Mouse (Mus musculus) large intestine, adult 2 months (tissue): ENCODE measurements around the gene Nlrp9b. TPM values are rescaled to one million over a fixed set of nuclear protein-coding genes. Genes with fewer than 3 reads are reported as not detected.
"Not testable (repeated sequence)": the region's sequence is repeated elsewhere in the genome, so short reads cannot be mapped to it uniquely, and the experiment has no call there.

Experiments used
- DNase-seq: peaks from one replicate; pipeline ENCODE4 v3.0.0-alpha.2; 2012; ENCODE audit warnings: low read depth, low spot score
- WGBS: fragments of 180-500 bp; shearing (Covaris S2); methylation state at CpG from one replicate; pipeline ENCODE4 v1.1.7; 2018; 5-methylcytosine and 5-hydroxymethylcytosine counted together
- polyA plus RNA-seq: library from polyadenylated mRNA; depleted of rRNA; stranded (reverse); fragments of >200 nt; gene quantifications from 2 replicates; pipeline ENCODE4 v1.2.3, GENCODE M21; 2012; rRNA removed

The Nlrp9b gene
- 9.1 and 17.9 TPM in 2 replicates for polyA plus RNA-seq

DNA sequence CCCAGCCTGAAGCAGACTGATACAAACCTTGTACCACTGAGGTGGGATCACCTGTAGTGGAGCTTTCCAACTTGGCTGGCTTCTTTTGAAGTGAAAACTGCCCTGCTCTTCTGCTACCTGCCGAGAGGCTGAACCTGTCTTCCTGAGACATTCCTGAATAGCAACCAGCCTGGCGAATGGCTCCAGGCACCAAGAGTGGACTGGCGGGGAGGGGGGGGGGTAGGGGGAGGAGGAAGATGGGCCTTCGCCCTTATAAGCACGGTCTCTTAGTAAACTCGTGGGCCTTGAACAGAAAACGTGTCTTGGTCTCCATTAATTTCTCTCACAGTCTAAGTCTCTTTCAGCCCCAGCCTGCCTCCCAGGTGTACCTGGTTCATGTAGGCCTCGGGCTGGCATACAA lies at the start of gene Nlrp9b:
Nlrp9b (plus strand) TSS at position 301 of the 400 bp plus-strand sequence.
- DNase-seq, result not testable (repeated sequence)
- WGBS, result 69% methylated on average over 8 of the region's 8 CpGs

DNA sequence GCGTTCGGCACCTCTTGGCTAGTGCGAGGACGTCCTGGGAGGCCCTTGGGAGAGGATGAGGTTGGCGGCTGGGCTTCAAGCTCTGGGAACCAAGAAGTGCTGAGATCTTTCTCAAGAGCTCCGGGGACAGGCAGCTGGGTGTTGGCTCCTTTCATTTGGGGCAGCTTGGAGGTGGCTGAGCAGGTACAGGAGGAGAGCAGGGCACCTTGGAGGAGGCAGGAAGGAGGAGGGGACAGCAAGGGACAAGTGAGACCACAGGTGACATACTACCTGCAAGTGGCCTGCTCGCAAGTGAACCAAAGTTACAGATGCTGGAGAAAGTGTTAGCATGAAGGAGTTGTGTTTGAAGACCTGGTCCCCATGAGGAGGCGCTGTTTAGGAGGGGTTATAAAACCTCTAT lies 46.6 kb upstream of the Nlrp9b start:
- DNase-seq, result no peak
- 94% methylated on average over 8 of the region's 8 CpGs for WGBS

DNA sequence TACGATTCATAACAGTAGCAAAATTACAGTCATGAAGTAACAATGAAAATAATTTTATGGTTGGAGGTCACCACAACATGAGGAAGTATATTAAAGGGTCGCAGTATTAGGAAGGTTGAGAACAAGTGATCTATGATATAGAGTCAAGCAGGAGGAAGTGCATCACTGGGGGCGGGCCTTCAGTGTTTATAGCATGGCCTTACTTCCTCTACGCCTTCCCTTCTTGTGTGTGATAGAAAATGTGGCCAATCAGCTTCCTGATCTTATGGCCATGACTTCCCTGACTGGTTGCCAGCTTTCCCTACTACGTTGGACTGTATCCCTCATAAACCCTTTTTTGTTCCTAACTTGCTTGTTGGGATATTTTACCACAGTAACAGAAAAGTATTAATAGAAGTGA lies 46.1 kb upstream of the Nlrp9b start:
- 73% methylated on average over 5 of the region's 5 CpGs for WGBS
- no peak for DNase-seq

DNA sequence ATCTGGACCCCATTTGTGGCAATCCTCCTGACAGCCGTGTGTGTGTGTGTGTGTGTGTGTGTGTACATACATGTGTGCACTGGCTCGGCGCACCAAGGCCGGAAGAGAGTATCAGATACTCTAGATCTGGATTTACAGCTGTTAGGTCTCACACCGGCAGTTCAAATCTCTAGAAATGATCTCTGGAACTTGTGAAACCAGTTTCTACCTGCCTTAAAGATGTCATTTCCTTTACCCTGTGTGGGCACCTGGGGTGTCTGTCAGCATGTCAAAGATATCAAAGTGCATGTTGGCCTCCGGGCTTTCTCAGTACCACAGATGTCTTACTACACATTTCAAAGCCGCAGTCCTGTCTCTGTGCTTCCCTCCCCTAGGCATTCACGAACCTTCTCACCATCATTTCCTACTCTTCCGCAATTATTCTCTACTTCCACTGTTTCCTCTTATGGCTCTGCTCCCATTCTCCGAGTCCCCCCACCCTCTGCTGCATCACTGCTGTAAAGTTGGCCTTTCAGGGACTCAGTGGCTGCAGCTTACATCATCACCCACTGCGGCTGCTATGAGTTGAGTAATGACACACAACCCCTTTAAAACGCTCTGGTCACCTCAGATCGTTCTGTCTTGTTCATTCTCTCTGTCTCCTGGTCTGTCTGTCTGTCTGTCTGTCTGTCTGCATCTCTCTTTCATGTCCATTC lies 45.3 kb upstream of the Nlrp9b start:
- 40% methylated on average over 13 of the region's 13 CpGs for WGBS
- no peak for DNase-seq

DNA sequence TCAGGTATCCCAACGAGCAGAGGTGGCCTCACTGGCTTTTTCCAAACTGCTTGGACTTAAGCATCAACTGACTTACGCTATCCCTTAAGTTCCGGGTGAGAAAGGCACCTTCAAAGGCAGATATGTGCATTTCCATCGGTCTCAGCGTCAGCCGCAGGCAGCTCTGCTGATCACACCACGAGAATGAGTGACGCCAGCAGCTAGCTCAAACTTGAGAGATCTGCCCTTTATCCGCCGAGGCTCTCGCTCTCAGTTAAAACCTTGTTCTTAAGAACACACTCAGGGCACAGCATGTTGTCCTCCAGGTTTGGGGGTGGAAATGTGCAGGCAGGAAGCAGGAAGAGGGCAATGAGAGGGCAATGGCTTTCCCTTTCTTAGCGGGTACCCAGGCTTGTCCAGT lies 42.3 kb upstream of the Nlrp9b start:
- WGBS, result 89% methylated on average over 12 of the region's 12 CpGs

DNA sequence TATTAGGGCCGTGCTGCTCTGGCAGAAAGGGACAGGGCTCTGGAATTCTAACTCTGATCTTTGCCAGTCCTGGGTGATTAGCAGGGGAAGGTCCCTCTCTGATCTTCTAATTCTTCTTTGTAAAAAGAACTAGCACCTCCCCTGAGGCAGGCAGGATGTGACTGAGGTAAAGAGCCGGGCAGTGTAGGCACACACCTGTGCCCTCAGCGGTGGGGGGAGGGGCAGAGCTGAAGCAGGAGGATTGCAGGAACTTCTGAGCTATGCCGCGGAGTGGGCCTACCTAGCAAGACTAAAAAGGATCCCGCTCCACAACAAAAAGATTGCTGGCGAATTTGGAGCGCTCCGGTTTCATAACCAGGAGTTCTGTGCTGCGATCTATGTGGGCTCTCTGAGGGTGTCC lies 41.3 kb upstream of the Nlrp9b start:
- DNase-seq, result no peak
- 52% methylated on average over 10 of the region's 10 CpGs for WGBS

More for the DNA sequence above, 42.3 kb upstream of the Nlrp9b start:
- DNase-seq, result no peak

DNA sequence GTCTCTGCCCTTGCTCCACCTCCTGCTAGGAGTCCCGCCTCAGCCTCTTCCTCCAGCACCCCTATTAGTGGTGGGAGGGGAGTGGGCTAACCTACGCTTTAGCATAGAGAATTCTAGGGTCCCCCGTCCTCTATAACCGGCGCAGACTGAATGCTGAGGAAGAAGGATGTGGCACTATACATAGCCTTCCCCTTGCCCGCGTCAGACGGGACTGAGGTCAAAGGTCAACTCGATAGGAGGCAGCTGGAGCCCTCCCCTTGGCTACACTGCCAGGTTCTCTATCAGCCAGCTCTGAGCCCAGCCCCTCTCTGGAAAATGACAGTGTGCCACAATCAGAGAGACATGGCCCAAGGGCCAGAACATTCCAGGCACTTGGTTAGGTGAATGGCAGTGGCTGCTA lies 40.7 kb upstream of the Nlrp9b start, which contains the start of gene Igsf23:
Igsf23 (minus strand) TSS at position 168 of the 400 bp plus-strand sequence.
- WGBS, result 37% methylated on average over 9 of the region's 9 CpGs
- DNase-seq, result no peak

DNA sequence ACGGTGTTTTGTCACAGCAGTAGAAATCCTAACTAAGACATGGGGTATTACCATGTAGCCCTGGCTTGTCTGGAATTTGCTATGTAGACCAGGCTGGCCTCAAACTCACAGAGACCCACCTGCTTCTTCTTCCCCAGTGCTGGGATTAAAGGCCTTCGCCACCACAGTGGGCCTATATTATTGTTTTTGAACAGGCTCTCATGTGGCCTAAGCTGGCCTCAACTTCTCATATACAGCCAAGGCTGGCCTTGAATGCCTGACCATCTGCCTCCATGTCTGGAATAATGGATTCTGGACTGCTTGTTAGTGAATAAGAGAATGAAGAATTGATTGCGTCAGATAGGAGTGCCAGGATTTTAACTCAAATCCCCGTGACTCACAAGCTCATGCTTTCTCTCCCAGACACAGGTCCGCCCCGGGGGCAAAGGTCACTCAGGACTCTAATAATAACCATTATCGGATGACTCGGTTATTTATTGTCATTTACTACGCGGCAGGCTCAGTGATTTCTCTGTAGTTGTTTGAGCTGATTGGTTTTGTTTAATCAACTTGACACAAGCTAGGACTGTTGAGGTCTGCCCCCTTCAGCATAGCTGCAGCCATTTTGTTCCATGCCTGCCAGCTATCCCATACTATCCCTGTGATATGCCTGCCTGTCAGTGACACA lies 38.8 kb upstream of the Nlrp9b start:
- DNase-seq, result no peak
- 56% methylated on average over 10 of the region's 10 CpGs for WGBS

DNA sequence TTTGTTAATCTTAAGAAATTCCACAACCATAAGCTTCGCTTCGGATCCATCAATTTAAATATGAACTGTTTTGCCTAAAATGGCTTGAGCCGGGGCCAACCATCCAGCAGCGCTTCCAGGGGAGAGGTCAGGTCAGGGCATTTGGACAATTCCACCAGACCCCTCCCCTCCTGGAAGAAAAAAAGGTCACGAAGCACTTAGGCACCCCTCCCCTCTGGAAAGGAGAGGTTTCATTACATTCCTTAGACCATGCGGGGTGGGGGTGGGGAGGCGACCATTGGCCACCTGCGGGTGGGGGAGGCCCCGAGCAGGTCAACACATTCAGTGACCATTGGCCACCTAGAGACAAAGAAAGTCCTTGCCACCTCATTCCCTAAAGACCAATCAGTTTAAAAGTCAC lies 38.2 kb upstream of the Nlrp9b start:
- DNase-seq, result no peak
- WGBS, result 63% methylated on average over 9 of the region's 9 CpGs

DNA sequence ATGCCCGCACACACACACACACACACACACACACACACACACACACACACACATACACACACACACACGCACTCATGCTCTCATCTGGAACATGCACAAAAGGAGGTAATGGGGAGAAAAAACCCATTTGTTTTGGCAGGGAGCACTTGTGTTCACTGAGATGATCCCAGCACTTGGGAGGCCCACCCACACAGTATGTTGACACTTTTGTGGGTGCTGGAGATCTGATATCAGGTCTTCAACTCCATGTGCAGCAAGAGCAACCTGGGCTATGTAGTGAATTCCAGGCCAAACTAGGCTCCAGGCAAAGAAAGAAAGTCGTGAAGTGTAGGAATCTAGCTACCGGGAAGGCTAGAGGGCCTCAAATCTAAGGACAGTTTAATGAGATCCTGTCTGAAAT lies 35.4 kb upstream of the Nlrp9b start:
- WGBS, result 74% methylated on average over 4 of the region's 4 CpGs
- no peak for DNase-seq

DNA sequence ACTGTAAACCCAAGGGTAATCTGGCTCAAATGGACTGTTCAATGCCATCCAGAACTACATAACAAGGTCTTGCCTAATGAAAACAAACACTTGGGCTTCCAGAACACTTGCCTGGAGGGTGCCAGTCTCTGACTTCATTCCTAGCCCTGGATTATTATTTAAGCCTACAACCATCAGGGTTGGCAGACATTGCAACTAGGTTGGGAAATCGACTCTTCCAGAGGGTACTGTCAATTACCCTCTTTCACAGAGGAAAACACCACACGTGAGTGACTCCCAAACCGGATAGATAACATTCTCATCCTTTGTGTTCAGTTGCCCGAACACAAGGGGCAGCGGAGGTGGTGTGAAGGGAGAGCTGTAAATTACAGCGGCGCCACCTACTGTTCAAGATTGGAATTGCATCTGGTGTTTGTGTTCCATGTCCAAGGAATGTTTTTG lies 34.9 kb upstream of the Nlrp9b start:
- no peak for DNase-seq
- WGBS, result 1% methylated on average over 7 of the region's 7 CpGs

DNA sequence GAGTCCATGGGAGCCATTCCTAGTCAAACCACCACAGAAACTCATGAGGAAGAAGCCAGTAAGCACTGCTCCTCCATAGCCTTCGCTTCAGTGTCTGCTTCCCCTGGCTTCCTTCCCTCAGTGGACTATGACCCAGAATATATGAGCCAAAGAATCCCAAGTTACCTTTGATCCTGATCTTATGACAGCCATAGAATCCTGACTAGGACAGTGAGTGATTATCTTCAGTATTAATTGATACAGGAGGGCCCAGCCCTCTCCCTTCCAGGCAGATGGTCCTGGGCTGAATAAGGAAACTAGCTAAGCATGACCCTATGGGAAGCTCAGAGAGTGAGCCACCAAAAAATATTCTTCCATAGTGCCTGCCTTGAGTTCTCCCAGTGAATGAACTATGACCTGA lies 28.8 kb upstream of the Nlrp9b start:
- WGBS, result 30% methylated on average over 1 of the region's 1 CpGs

DNA sequence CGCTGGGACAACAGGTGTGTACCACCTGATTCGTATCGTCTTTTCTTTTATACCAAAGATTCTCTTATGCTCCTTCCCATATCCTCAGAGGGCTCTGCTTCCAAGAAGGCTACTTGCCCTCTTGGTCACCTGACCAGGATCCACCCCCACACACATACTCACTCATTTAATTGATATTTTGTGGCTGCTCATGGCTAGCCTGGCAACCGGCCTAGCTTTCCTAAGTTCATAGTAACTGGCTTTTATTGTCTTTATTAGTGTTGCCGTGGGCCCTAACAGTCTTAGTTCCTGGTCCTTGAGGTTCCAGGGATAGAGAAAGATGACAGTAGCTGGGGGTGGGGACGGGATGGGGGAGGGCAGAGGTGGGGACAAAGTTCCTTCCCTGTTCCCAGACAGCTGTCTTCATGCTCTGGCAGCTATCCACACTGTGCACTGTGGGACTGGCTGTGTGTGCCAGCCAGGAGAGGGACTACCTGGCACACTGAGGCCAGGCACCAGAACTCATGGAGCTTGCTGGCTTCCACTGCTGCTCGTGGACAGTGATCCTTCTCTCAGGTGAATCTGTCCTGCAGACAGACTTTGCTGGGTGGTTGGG lies 26.2 kb upstream of the Nlrp9b start, which contains the start of gene Ceacam20:
Ceacam20 (plus strand) TSS at position 428 of the 595 bp plus-strand sequence.
- no peak for DNase-seq
- 38% methylated on average over 7 of the region's 7 CpGs for WGBS

More for the DNA sequence above, 28.8 kb upstream of the Nlrp9b start:
- DNase-seq, result no peak

DNA sequence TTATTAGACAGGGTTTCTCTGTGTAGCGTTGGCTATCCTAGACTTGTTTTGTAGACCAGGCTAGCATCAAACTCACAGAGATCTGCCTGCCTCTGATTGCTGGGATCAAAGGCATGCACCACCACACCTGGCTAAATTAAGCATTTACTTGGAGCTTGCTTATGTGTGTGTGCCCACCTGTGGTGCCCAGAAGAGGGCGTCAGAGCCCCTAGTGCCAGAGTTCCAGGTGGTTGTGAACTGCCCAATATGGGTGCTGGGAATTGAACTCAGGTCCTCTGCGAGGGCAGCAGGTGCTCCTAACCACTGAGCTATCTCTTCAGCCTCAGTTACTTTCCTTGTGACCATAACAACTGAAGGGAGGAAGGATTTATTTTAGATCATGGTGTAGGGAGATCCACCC lies 22.2 kb upstream of the Nlrp9b start:
- DNase-seq, result no peak
- WGBS, result 81% methylated on average over 3 of the region's 3 CpGs

DNA sequence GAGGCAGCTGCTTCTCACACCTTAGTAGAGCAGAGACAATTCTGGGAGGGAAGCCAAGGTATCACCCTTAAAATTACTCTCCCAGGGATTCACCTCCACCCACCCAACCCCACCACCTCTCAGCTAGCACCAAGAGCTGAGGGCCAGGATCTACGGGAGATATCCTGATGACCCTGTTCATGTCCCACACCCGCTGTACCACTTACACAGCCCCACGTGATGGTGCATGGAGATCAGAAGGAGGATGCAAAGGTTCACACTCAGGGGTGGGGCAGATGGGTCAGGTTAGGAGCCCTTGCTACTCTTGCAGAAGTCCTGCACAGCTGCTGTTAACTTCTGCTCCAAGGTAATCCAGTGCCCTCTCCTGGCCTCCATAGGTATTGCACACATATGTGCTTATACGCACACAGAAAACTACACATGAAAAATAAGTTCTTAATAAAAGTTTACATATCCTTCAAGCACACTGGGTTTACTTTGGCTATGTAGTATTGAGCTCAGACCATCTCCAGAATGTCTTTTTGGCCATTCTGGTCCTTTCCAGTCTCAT lies 21.6 kb upstream of the Nlrp9b start:
- no peak for DNase-seq

DNA sequence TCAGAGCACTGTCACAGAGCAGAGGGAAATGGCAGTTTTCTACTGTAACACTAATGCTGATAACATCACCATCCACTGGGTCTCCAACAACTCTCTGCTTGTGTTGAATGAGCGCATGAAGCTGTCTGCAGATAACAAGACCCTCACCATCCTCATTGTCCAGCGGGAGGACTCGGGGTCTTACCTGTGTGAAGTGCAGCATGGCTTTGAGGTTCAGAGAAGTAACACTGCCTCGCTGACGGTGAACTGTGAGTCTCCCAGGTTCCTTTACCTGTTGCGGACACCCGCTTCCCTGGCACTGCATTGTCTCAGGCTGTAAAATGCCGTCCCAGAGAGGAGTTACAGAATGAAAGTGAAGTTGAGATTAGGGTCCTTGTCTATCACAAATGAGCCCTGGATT lies 21.1 kb upstream of the Nlrp9b start:
- 95% methylated on average over 8 of the region's 8 CpGs for WGBS
- DNase-seq, result no peak

More for the DNA sequence above, 21.6 kb upstream of the Nlrp9b start:
- 95% methylated on average over 4 of the region's 4 CpGs for WGBS

DNA sequence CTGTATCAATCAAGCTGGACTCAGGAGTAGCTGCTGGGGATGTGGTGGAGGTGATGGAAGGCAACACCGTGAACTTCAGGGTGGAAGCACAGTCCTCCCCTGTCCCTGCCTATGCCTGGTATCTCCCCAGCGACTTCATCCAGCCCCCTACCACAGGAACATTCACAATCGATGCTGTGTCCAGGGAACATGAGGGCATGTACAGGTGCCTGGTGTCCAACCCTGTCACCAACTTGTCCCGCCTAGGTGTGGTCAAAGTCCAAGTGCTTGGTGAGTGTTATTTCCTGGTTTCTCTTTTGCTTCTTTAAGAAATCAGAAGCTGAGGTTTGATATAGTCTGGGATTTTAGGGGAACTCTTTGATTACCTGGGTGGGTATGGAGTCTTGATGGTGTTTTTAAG lies 19.7 kb upstream of the Nlrp9b start:
- 54% methylated on average over 4 of the region's 4 CpGs for WGBS
- DNase-seq, result no peak

DNA sequence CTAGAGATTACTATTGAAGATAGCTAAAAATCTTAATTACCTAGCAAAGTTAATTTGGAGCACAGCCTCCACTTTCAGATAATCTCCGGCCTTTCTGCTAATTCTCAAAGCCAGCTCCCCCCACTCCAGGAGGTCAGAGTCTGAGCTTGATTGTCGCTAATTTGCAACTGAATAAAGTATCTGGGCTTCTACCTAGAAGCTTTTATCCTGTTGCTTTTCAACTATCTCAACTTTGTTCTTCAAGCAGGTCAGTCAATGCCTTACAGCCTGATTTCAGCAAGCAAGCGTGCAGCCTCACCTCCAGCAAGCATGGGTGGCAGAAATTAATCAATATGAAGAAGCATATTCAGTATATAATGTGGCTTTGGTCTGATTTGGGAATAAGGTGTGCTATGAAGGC lies 5.5 kb downstream of the Nlrp9b start:
- WGBS, result 81% methylated on average over 3 of the region's 3 CpGs
- DNase-seq, result not testable (repeated sequence)

DNA sequence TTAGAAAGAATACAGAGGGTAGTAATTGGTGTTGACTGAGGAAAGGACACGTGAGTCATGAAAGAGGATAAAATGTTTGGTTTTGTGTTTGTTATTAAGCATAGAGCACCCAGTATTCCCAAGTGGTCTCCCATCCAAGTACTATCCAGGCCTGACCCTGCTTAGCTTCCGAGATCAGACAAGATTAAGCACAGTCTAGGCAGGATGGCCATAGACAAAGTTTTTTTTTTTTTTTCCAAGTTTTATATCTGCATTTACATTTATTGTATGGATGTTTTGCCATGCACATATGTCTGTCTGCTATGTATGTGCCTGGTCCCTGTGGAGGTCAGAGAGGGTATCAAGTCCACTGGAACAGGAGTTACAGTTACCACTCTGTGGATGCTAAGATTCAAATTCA lies 18.7 kb downstream of the Nlrp9b start:
- no peak for DNase-seq
- 64% methylated on average over 2 of the region's 2 CpGs for WGBS

DNA sequence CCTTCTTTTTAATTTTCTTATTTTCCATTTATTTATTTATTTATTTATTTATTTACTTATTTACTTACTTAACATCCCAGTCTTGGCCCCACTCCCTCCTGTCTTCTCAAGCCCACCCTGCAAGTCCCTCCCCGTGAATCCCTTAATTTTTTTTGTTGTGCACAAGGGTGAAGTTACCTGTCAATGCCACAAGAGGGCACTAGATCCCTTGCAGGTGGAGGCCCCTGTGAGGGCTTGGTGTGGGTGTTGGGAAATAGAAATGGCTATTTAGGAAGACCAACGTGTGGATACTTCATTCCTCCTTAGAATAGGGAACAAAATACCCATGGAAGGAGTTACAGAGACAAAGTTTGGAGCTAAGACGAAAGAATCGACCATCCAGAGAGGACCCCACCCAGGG lies 72.8 kb downstream of the Nlrp9b start:
- DNase-seq, result not testable (repeated sequence)
- 68% methylated on average over 4 of the region's 4 CpGs for WGBS
